Mouse (Mus musculus) megakaryocyte progenitor cell, adult 5-6 weeks (primary cell): Measurements from ENCODE around the gene Ppp1r3e. TPM values are rescaled to one million over a fixed set of nuclear protein-coding genes. Genes with fewer than 3 reads are reported as not detected.

Experiments used
- ATAC-seq: replicated peaks from 2 replicates; pipeline ENCODE4 v1.8.0; 2016; ENCODE audit warnings: mild to moderate bottlenecking, moderate TSS enrichment, inconsistent platforms; ENCODE audit not compliant: poor library complexity
- total RNA-seq, 2 experiments: library from RNA; stranded (forward) in 1 of 2; stranded (reverse) in 1 of 2; fragments of 157-497, 149-512 nt in 1 of 2; fragments of 200-1000 nt in 1 of 2; gene quantifications; 2 replicates each; pipeline versions ENCODE4 v1.2.3 to v1.2.4; 2015 to 2017

The Ppp1r3e gene
- total RNA-seq, 2 experiments from 2014 or later, result 5.0 to 26.3 TPM

DNA sequence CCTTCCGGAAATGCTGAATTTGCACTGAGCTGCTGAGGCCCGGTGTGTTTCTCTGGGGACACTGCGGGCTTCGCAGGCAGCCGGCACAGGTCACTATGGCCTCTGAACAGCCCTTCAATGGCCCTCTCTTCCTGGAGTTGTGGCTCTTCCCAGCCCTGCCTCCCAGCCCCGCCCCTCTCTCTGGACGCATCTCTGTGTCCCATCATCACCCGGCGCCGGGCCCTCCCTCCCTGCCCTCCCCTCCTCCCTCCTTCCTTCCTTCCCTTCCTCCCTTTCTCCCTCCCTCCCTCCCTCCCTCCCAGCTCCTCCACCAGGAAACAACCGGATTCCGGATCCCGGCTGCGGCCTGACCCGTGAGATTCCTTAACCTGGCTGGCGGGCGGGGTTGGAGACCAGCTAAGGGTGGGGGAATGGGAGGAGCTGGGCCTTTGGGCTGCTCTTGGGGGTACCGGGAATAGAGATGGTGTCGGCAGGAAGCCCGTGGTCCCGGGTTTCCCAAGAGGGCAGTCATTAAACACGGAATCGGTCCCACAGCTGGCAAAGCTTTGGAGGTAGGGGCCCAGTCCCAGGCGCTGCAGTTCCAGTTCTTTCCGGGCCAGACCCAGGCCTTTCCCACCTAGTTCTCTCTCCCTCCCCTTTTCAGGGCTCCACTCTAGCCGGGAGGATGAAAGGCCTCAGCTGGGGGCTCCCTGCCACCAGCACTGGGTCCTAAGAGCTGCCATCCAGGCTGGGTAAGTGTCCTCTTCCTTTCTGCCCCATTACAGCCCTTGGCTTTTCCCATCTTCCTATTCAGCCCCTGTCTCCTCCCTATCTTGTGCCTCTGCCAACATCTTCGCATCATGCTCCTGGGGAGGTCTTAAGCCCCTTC is 6.0 kb upstream of the Ppp1r3e start, which contains the start of the genes Bcl2l2 and Gm20521:
TSS of gene Bcl2l2 (plus strand) at position 224 of the 868 bp plus-strand sequence.
TSS of gene Gm20521 (plus strand) at position 288 of the 868 bp plus-strand sequence.
- peak; percentile 99 for ATAC-seq

DNA sequence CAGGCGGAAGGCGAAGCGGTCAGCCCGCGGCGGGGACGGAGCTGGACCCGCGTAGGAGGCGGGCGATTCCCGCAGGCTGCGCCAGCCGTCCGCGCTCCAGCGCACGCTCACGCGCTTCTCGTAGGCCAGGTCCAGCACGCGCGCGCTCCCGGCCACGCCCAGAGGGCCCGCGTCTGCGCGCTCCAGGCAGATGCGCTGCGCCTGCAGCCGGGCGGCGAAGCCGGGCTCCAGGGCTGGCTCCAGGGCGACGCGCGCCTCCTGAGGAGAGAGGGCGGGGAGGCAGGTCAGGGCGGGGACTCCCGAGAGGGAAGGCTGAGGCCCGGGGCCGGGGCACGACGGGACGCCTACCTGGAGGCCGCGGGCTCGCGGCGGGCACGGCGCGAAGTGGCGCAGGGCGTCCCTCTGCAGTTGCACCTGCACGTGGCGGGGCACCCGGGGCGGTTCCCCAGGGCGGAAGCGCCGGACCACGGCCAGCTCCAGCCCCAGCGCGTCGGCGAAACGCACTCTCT is 757 bp downstream of the Ppp1r3e start:
- peak; percentile 81 for ATAC-seq

DNA sequence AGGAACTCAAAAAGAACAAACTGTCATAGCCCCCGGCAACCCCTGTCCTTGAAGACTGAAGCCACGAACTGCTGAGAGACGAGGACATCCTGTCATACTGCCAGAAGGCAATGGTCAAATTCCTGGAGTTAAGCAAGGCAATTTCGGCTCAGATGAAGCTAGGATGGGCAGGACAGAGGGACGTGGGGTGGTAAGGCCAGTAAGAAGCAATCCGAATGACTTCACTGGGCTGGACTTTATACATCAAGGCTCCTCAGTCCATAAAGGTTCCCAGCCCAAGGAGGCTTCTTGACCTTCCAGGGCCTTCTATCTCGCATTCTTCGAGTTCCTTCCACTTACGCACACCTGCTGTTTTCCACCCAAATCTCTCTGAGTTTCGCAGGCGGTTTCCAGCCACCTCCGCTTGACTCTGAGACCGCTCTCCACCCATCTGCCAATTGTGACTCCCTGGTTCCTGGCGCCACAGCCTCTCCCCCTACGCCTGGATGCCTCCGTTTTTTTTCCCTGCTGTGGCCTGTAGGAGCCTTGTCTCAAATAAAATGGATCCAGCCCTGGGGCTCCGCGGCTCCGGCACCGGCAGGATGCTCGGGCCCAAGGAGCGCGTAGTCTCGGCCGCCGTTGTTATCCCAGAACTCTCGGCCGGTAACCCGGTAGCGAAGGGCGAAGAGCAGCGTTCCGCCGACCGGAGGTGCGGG is 1.4 kb downstream of the Ppp1r3e start:
- peak; percentile 21; the same call in 1 of the 2 replicates for ATAC-seq

DNA sequence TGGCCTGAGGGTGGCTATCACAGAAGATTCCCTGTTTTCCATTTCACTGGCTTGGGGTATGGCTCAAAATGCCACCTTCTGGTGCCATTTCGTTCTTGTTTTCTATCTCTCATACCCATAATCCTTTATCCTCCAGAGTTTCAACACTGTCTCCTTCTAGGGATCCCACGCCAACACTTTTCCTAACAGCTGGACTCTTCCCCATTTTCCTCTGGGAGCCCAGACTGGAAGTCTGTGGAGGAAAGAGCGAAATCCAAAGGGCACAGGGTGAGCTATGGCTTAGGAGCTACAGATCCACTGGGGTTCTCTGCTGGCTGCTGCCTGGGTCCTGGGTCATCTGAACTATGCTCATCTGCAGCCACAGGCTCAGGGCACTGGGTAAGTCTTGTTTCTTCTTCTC is 3.2 kb downstream of the Ppp1r3e start:
- no peak for ATAC-seq

DNA sequence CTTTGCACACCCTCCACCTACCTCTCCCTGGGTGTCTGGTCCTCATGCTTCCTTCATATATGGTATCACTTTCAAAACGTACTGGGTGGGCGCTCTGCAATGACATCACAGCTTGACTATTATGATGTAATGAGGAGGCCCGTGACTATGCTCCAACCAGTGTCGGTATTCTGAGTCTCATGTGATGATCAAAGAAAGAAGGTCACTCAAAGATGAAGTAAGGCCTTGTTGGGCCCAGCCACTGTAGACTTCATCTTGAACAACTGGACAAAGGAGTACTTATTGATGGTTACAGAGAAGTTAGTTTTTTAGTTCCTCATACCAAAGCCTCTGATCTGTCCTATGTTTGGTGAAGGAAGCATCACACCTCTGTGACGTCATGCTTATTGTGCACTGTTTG is 6.5 kb downstream of the Ppp1r3e start, which contains the start of gene Homez:
TSS of gene Homez (minus strand) at position 101 of the 400 bp plus-strand sequence.
- no peak for ATAC-seq

DNA sequence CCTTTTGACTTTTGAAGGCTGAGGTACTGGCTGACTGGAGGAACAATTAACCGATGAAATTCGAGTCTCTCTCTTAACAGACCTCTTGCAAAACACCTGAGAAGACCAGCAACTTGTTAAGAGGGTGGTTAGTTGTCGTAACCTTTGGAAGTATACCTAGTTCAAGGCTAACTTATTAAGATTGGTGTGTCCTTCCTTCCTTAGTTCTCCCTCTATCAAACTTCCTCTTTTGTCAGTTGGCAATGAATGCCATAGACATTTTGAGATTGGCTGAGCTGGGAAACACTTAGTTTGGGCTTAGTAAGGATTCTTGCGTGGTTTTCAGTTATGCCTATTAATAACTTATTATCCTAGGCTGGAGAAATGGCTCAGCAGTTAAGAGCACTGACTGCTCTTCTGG is 9.3 kb downstream of the Ppp1r3e start:
- ATAC-seq, result no peak

DNA sequence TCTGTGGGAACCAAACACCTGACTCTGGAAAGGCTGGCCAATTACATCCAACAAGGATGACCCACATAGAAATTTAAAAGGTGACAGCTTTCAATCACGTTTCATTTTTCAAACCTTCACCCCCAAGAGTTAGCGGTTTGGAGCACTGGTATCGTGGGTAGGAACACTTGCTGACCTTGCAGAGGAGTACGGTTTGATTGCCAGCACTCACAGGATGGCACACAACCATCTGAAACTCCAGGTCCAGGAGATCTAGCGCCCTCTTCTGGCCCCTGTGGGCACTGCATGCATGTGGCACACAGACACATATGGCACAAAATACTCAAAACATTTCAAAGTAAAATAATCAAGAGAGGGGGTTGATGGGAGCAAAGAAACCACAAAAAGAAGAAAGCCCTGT is 10.4 kb downstream of the Ppp1r3e start:
- no peak for ATAC-seq

DNA sequence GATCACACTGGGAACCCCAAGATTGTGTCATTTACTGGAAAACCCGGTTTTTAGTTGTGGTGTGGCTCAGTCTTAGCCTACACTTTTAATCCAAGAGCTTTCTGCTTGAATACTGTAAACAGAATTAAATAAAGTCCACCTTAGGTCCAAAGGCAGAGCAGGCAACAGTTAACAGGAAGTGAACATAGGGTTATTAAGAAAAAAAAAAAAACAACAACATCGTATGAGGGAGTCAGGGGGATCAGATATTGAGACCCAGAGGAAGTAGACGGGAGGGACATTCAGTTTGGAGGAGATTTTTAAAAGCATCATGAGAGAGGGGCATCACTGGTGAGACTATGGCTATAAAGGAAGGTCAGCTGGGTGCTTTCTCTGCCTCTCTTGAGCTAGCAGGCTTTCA is 11.1 kb downstream of the Ppp1r3e start:
- no peak for ATAC-seq

DNA sequence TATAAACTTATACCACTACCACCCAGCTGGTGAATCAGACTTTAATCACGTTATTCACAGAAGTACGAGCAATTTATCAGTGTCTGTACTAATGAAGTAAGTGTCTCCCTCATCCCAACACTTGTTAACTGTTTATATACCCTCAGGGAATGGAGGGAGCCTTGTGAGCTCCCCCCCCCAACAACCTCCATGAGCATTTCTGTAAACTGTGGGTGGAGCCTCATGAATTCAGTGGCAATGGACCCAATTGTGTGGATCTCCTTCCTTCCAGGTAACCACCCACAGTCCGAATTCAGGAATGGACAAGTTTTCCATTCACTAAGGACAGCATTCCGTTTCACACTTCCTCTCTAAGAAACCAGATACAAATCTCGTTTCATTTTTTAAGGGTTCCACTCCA is 11.7 kb downstream of the Ppp1r3e start:
- ATAC-seq, result no peak

DNA sequence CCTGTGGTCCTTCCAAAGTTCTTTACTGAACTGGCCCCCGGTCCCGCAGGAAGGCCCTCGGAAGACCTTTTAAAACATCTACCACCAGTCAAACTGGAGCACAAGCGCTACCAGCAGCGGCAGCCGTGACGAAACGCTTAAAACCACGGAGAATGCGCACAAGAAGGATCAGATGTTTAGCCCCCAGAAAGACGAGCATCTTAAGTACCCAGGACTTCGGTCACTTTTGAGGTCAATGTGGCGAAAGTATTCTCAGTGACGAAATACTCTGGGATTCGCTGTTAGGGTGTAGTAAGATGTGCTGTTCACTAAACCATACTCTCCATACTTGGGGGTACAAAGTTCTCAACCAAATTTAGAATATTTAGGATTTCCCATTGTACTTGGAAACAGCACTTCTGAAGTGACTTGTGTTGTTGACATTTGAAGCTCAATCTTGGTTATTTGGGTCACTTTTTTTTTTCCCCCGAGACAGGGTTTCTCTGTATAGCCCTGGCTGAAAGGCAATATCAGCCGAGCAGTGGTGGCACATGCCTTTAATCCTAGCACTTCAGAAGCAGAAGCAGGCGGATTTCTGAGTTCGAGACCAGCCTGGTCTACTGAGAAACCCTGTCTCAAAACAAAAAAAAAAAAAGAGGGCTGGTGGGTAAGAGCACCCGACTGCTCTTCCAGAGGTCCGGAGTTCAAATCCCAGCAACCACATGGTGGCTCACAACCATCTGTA is 12.9 kb downstream of the Ppp1r3e start:
- peak; percentile 51 for ATAC-seq

DNA sequence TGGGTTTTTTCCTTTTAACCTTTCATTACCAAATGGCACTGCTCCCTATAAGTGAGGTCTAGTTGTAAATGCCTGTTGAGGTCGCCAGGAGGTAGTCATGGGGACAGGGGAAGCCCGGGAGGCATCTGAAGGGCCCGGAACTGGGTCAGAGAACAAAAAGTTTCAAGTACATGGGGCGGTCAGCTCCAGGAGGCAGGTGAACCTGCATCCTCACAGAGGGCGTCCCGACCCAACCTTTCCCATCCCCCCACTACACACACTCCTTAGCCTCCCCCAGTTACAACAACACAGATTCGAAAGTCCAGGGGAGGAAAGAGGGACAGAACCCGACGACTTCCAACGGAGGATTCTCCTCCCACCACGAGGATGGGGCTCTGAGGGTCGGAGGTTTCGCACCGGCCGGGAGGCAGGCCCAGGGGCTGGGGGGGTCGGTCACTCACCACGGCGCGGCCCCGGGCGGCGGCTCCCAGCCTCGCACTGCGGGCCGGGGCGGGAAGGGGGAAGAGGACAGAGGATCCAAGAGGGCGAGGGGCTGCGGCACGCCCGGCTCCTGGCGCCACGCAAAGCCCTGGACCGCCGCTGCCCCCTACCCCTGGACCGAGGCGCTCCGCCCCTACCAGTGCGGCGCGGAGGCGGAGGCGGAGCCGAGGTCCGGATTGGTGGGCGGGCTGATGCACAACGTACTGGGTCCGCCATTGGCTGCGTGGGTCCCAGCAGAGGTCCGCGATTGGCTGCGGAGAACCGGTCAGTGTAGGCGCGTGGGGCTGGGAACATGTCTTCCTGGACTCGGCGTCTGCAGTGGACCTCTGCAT is 13.6 kb downstream of the Ppp1r3e start:
- ATAC-seq, result peak; percentile 96

DNA sequence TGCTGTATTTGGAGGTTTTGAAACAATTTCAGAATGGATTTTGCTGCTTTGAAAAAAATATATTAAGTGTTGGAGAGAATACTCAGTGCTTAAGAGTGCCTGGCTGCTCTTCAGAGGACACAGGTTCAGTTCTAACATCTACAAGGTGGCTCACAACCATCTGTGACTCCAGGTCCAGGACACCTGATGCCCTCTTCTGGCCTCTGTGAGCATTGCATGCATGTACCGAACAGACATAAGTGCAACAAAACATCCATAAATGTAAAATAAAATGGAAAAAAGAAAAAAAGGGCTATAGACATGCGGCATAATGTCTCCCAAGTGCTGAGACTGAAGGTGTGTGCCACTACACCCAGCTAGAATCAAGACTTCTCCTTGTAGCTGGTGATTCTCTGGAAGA is 16.8 kb downstream of the Ppp1r3e start:
- ATAC-seq, result 0 out of 2 replicates have a peak, but pooled peaks have one; percentile 42

DNA sequence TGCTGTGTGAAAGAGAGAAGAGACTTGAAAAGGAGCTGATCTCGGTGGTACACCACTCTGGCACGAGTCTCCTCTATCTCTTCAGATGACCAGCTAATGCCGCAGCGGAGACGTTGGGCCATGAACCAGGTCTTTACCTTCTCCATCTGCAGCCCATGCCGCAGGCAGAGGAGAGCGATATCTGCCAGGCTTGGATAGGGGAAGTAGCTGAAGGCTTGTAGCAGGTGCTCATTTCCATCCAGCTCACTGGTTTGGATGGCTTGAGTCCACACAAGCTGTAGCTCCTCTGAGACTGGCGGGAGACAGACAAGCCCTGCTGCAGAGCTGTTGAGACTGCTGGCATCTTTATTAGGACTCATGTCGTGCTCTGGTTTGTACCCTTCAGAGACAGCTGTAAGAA is 19.5 kb downstream of the Ppp1r3e start:
- ATAC-seq, result no peak

DNA sequence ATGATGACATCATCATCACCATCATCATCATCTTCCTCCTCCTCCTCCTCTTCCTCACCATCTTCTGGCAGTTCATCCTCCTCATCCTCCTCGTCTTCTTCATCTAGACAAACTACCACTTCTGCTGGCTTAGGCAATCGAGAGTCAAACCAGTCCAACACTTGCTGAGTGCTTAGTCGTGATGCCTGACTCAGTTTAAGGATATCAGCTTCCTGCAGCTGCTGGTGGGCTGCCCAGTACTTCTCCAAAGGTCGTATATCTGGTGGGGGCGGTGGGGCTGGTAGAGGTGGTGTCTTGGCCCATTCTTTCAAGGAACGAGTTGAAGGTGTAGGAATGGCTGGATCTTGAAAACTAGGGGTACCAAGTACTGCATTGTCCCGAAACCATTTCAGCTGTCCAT is 20.6 kb downstream of the Ppp1r3e start:
- ATAC-seq, result no peak

DNA sequence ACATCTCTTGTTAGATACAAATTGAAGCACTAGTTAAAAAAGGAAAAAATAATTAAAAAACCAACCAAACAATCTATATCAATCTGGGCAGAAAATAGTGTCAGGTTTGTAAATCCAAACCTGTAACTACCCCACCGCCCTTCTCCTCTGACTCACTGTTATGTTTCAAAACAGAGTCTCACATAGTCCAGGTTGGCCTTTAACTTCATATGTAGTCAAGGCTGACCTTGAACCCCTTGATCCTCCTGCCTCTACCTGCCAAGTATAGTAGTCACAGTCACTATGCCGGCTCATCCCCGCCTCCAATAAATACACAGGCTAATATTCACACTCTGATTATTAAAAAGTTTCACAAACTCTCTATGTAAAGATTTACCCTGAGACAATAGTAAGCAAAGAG is 21.6 kb downstream of the Ppp1r3e start:
- no peak for ATAC-seq

DNA sequence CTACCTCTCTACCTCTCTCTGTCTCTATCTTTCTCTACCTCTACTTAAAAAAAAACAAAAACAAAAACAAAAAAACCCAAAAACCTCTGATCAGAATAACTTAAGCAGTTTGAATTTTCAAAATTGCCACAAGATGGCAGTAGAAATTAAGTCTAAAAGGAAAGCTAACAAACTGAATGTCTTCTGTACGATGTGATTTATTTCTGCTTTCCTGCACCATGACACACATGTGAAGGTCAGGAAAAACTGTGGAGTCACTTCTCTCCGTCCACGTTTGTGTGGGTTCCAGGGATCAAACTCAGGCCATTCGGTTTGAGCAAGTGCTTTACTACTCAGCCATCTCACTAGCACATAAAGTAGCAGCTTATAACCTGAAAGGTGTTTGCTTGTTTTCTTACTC is 33.9 kb downstream of the Ppp1r3e start:
- peak; percentile 44; the same call in 1 of the 2 replicates for ATAC-seq

DNA sequence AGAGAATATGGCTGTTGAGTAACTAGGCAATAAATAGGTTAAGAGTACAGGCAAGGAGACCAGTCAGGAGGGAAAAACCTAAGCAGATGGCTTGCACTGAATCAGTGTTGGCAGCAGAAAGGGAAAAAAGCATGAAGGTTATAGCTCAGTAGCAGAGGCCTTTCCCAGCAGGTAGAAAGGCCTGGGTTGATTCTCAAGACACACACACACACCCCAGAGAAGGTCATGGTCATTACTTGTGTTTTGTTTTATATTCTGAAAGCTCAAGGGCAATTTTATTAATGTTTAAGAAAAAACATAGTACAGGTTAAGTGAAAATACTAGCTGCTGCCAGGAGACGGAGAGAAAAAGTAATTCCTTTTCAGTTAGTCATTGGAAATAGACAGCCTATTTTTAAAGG is 53.6 kb downstream of the Ppp1r3e start:
- no peak for ATAC-seq
